Mouse (Mus musculus): ENCODE measurements around the gene Dguok. TPM values are rescaled to one million over a fixed set of nuclear protein-coding genes. Genes with fewer than 3 reads are reported as not detected.

Dguok gene
- 97.3 and 108 TPM in 2 replicates for polyA plus RNA-seq (2012; rRNA removed)

DNA sequence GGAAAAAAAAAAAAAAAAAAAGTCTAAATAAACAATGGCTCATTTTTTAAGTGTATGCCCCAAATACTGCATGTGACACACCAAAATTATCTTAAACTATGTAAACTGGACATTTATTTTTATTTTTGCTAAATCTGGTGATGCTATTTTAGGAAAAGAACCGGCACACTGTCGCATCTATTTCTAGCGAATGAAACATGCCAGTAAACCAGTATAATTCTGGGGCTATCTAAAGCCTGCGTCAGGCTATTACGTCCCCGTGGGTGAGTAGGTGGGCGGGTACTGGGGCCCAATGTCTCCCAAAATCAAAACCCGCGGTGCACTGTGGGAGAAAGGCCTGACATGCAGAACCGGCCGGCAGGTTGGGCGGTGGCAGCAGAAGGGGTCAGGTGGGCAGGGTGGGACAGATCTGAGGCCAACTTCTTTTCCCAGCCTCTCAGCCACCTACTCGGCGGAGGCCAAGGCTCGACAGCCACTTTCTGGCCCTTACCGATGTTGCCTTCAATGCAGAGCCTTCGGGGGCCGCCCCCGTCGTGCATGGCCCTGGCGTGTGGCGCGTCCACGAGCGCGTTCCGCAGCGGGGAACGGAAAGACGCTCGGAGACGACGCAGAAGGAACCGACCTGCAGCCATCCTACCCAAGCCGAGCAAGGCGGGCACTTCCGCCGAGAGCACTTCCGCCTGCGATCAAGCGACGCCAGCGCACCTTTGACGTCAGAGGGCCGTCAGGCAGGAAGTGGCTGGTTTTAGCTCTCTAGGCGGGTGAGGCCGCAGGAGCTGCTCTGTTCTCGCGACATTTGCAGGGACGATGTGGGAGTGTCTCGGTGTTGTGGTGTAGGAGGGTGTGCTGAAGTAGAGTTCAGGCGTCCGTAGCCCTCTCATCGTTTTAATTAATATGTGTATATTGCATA is at the start of gene Dguok:
Dguok (minus strand) TSS at position 712 of the 910 bp plus-strand sequence.
- under 1% methylated on average over 54 of the region's 54 CpGs for whole genome bisulfite sequencing
- H3K27ac ChIP-seq (ENCODE audit: insufficient read depth, low read length): peak within 1 kb of the TSS; percentile 93
- TF ChIP-seq CTCF (IDR thresholded peaks at IDR 0.05; ENCODE audit: borderline replicate concordance, insufficient read depth, low read depth, low read length): no peak
- TF ChIP-seq POLR2A (IDR thresholded peaks at IDR 0.05; ENCODE audit: borderline replicate concordance, insufficient read depth, low read length): peak; percentile 80; the same call in 1 of the 2 replicates
- H3K4me3 ChIP-seq (replicated peaks; ENCODE audit: insufficient read depth, low read depth, low read length): peak within 1 kb of the TSS; percentile 71
- peaks cover 24% of the 10 kb centered on the region for H3K4me1 ChIP-seq (ENCODE audit: control insufficient read depth, insufficient read depth, low read length)
- H3K27me3 ChIP-seq (ENCODE audit: control insufficient read depth, insufficient read depth, low read length): no peaks in the 10 kb centered on the region
- peak; percentile 97 to 99 for DNase-seq

DNA sequence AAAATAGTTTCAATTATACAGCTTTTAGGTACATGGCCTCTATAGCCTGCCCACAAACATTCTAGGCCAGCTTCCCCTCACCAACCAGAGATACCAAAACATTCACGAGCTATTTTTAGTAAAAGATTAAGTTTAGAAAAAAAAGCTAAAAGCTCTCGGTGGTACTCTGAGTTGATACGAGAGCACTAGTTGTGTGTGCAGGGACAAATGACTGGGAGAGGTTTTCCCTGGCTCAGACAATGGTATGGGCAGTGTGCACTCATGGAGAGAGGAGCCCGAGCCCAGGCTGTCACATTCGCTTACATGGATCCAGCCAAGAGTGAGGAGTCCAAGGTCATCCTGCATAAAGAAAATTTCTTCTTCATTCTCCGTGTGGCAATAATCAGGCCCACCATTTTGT is 49.2 kb upstream of the Dguok start:
- Histone ChIP-seq H3K4me3 (replicated peaks; ENCODE audit: insufficient read depth, low read depth, low read length) (no peak overlapping the region), H3K27me3 (ENCODE audit: control insufficient read depth, insufficient read depth, low read length) (no peaks in the 10 kb centered on the region), H3K27ac (ENCODE audit: insufficient read depth, low read length) (no peak overlapping the region), H3K4me1 (ENCODE audit: control insufficient read depth, insufficient read depth, low read length) (peaks cover 4% of the 10 kb centered on the region; the same call in 1 of the 2 replicates)
- WGBS: 86% methylated on average over 6 of the region's 6 CpGs
- DNase-seq: no peak
- no peak for TF ChIP-seq POLR2A (IDR thresholded peaks at IDR 0.05; ENCODE audit: borderline replicate concordance, insufficient read depth, low read length)
- no peak for TF ChIP-seq CTCF (IDR thresholded peaks at IDR 0.05; ENCODE audit: borderline replicate concordance, insufficient read depth, low read depth, low read length)

DNA sequence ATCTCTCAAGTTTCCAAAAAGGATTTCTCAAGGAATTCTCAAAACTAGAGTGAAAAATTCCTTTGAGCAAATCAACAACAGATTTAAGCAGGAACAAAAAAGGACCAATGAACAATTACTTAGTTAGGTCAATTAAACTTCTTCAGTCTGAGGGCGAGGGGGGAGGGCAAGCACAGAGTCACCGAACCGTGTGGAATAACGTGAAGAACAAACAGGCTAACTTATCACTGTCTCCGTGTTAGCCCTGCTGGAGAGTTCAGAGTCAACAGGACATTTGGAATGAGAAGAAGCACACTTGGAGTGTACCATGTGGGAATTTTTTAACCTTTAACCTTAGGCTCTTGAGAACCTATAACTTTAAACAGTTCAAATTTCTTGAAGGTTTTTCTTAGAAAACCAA is 41.6 kb upstream of the Dguok start:
- no peak for DNase-seq

DNA sequence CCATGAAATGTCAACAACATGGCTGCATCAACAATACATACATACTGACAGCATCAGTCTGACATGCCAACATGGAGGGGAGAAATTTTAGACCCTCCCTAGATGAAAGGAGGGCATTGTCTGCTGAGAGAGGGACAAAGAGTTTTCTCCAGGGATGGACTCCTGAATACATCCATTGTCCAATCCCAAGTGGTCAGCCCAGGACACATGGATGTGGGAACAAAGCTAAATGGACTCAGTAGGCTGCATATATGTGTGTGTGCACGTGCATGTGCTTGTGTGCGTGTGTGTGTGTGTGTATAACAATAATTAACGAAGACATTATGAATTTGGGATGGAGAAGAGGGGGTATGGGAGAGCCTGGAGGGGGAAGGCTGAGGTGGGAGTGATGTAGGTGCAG is 39.0 kb upstream of the Dguok start:
- H3K27me3 ChIP-seq (ENCODE audit: control insufficient read depth, insufficient read depth, low read length): no peaks in the 10 kb centered on the region
- peaks cover 17% of the 10 kb centered on the region for H3K4me1 ChIP-seq (ENCODE audit: control insufficient read depth, insufficient read depth, low read length)
- DNase-seq: no peak
- TF ChIP-seq POLR2A (IDR thresholded peaks at IDR 0.05; ENCODE audit: borderline replicate concordance, insufficient read depth, low read length): no peak
- TF ChIP-seq CTCF (IDR thresholded peaks at IDR 0.05; ENCODE audit: borderline replicate concordance, insufficient read depth, low read depth, low read length): no peak
- no peak overlapping the region for H3K4me3 ChIP-seq (replicated peaks; ENCODE audit: insufficient read depth, low read depth, low read length)
- WGBS: 78% methylated on average over 3 of the region's 3 CpGs
- peak overlapping the region; percentile 61; the same call in 1 of the 2 replicates for H3K27ac ChIP-seq (ENCODE audit: insufficient read depth, low read length)

More for the DNA sequence above, 41.6 kb upstream of the Dguok start:
- TF ChIP-seq POLR2A (IDR thresholded peaks at IDR 0.05; ENCODE audit: borderline replicate concordance, insufficient read depth, low read length): no peak
- no peak for TF ChIP-seq CTCF (IDR thresholded peaks at IDR 0.05; ENCODE audit: borderline replicate concordance, insufficient read depth, low read depth, low read length)
- 50% methylated on average over 5 of the region's 5 CpGs for WGBS
- no peaks in the 10 kb centered on the region for H3K4me1 ChIP-seq (ENCODE audit: control insufficient read depth, insufficient read depth, low read length)
- no peak overlapping the region for H3K27ac ChIP-seq (ENCODE audit: insufficient read depth, low read length)
- no peaks in the 10 kb centered on the region for H3K27me3 ChIP-seq (ENCODE audit: control insufficient read depth, insufficient read depth, low read length)
- no peak overlapping the region for H3K4me3 ChIP-seq (replicated peaks; ENCODE audit: insufficient read depth, low read depth, low read length)

DNA sequence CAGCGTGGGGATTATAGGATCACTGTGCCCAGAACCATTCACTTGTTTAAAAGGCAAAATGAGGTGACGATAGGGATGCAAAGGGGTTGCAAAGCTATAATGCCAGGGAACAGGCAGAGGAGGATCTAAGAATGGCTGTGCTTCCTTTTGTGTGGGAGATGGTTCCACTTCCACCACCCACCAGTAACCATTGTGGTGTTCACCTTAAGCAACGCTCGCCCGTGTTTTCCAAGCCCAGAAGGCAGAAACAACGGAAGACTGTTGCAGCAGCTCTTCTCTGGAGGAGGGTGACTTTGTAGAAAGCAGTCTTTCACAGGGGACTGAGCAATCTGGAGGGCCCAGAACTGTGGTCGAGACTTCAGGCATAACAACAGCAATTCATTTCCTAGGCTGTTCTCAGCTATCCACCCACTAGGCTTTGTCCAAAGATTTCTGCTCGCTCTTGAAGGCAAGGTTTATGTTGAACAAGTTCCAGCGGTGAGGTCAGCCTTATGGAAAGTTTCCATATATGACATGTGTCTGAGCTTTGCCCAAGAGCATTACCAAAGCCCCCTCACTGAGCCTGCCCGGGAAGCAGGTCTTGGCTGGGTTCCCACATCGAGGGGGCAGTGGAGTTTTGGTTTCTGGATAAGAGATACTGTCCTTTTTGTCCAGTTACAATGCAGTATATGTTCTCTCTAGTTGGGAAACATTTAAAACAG is 35.1 kb upstream of the Dguok start:
- peak; percentile 47 to 67 for DNase-seq
- H3K4me1 ChIP-seq (ENCODE audit: control insufficient read depth, insufficient read depth, low read length): peaks cover 20% of the 10 kb centered on the region
- 28% methylated on average over 11 of the region's 11 CpGs for WGBS
- H3K27me3 ChIP-seq (ENCODE audit: control insufficient read depth, insufficient read depth, low read length): no peaks in the 10 kb centered on the region
- no peak overlapping the region for H3K4me3 ChIP-seq (replicated peaks; ENCODE audit: insufficient read depth, low read depth, low read length)
- H3K27ac ChIP-seq (ENCODE audit: insufficient read depth, low read length): peak overlapping the region; percentile 46
- no peak for TF ChIP-seq POLR2A (IDR thresholded peaks at IDR 0.05; ENCODE audit: borderline replicate concordance, insufficient read depth, low read length)
- no peak for TF ChIP-seq CTCF (IDR thresholded peaks at IDR 0.05; ENCODE audit: borderline replicate concordance, insufficient read depth, low read depth, low read length)

DNA sequence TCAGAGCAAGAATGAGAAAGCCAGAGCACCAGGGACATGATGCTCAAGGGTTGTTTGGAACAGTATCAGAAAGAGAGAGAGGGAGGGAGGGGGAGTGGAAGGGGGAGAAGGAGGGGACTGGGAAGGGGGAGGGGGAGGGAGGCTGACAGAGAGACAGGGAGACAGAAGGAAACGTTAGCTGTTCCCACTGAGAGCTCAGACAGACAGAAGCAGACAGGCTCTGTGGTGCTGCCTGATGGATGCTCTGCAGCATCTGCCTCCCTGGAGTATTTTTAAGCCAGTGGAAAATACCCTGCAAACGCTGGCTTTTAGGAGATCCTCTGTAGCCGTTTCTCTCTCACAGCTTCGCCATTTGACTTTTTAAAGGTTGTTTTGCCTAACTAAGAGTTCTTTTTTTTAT is 33.2 kb upstream of the Dguok start:
- DNase-seq: no peak
- Histone ChIP-seq H3K27me3 (ENCODE audit: control insufficient read depth, insufficient read depth, low read length) (no peaks in the 10 kb centered on the region), H3K27ac (ENCODE audit: insufficient read depth, low read length) (no peak overlapping the region; the same call in 1 of the 2 replicates), H3K4me3 (replicated peaks; ENCODE audit: insufficient read depth, low read depth, low read length) (no peak overlapping the region), H3K4me1 (ENCODE audit: control insufficient read depth, insufficient read depth, low read length) (peaks cover 20% of the 10 kb centered on the region)
- no peak for TF ChIP-seq CTCF (IDR thresholded peaks at IDR 0.05; ENCODE audit: borderline replicate concordance, insufficient read depth, low read depth, low read length)
- no peak for TF ChIP-seq POLR2A (IDR thresholded peaks at IDR 0.05; ENCODE audit: borderline replicate concordance, insufficient read depth, low read length)
- WGBS: 37% methylated on average over 4 of the region's 4 CpGs

DNA sequence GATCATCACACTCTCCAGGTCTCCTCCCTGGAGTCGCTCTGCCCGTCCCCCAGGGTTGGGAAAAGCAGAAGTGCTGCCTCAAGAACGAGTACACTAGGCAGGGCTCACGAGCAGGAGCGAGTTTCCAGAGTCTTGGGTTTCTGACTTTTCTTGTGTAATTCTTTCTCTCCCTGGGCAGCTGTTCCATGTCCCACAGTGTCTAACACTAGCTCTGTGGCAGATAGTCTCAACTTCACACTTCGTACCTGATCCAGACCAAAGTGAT is 30.0 kb upstream of the Dguok start:
- WGBS: 78% methylated on average over 6 of the region's 6 CpGs

More for the DNA sequence above, 30.0 kb upstream of the Dguok start:
- Histone ChIP-seq H3K4me3 (replicated peaks; ENCODE audit: insufficient read depth, low read depth, low read length) (no peak overlapping the region), H3K27me3 (ENCODE audit: control insufficient read depth, insufficient read depth, low read length) (no peaks in the 10 kb centered on the region), H3K4me1 (ENCODE audit: control insufficient read depth, insufficient read depth, low read length) (peaks cover 24% of the 10 kb centered on the region), H3K27ac (ENCODE audit: insufficient read depth, low read length) (no peak overlapping the region)
- TF ChIP-seq CTCF (IDR thresholded peaks at IDR 0.05; ENCODE audit: borderline replicate concordance, insufficient read depth, low read depth, low read length) (no peak), POLR2A (IDR thresholded peaks at IDR 0.05; ENCODE audit: borderline replicate concordance, insufficient read depth, low read length) (no peak)
- no peak for DNase-seq
